Mouse (Mus musculus) ES-Bruce4 (cell line): ENCODE measurements at regions not wholly inside any gene's neighbourhood (a gene's known extent, or its start where the extent isn't known, plus 50 kb on each side); places are given as distances from the start of the nearest gene placed in this dataset.

Experiments
- H3K27ac ChIP-seq: 2 replicates; pipeline ENCODE4 v1.5.1; 2012; ENCODE audit warnings: low read length, inconsistent platforms; ENCODE audit not compliant: insufficient read depth
- H3K27me3 ChIP-seq: 2 replicates; pipeline ENCODE4 v1.6.1; 2012; ENCODE audit warnings: mild to moderate bottlenecking, low read length, inconsistent platforms; ENCODE audit not compliant: control insufficient read depth, poor library complexity, insufficient read depth, severe bottlenecking
- H3K36me3 ChIP-seq: 2 replicates; pipeline ENCODE4 v1.6.1; 2012; ENCODE audit warnings: inconsistent platforms, mild to moderate bottlenecking, low read length, moderate library complexity; ENCODE audit not compliant: control insufficient read depth, poor library complexity, insufficient read depth, severe bottlenecking
- H3K4me1 ChIP-seq: one replicate; pipeline ENCODE4 v1.8.1; 2011; ENCODE audit warnings: low read length; ENCODE audit not compliant: control insufficient read depth, insufficient read depth
- H3K4me3 ChIP-seq: 2 replicates; pipeline ENCODE4 v1.5.1; 2011; ENCODE audit warnings: low read depth, mild to moderate bottlenecking, low read length
- H3K9ac ChIP-seq: 2 replicates; pipeline ENCODE4 v1.6.1; 2012; ENCODE audit warnings: low read depth, mild to moderate bottlenecking, inconsistent platforms; ENCODE audit not compliant: poor library complexity, severe bottlenecking
- H3K9me3 ChIP-seq: replicated peaks from 2 replicates; pipeline ENCODE4 v1.6.1; 2012; ENCODE audit warnings: mild to moderate bottlenecking, low read length, inconsistent platforms; ENCODE audit not compliant: control insufficient read depth, poor library complexity, insufficient read depth, severe bottlenecking
- CTCF ChIP-seq: IDR thresholded peaks from one replicate; pipeline ENCODE4 v1.8.1; 2011; ENCODE audit warnings: low read depth, low read length
- EP300 ChIP-seq: IDR thresholded peaks from 2 replicates; pipeline ENCODE4 v1.6.1; 2011; ENCODE audit warnings: low read depth, low read length; ENCODE audit not compliant: insufficient read depth
- POLR2A ChIP-seq: IDR thresholded peaks from one replicate; pipeline ENCODE4 v1.8.1; 2011; ENCODE audit warnings: low read length; ENCODE audit not compliant: insufficient read depth

GRCm38 (mm10) chr13:98424000-98424399 lies 67.8 kb downstream of the Gm10320 start:
- H3K36me3 ChIP-seq: no peaks in the 10 kb centered on the region
- TF ChIP-seq EP300 (no peak), POLR2A (no peak), CTCF (no peak)
- H3K27me3 ChIP-seq: no peaks in the 10 kb centered on the region; the same call in 1 of the 2 replicates
- no peaks in the 10 kb centered on the region for H3K9me3 ChIP-seq
- H3K4me3 ChIP-seq: no peak overlapping the region
- no peak overlapping the region for H3K9ac ChIP-seq
- H3K4me1 ChIP-seq: peaks cover 3% of the 10 kb centered on the region
- H3K27ac ChIP-seq: no peak overlapping the region

- H3K4me3 ChIP-seq: no peak overlapping the region
- no peaks in the 10 kb centered on the region for H3K9me3 ChIP-seq
- TF ChIP-seq CTCF (no peak), EP300 (no peak), POLR2A (no peak)
- H3K9ac ChIP-seq: no peak overlapping the region
- H3K27ac ChIP-seq: no peak overlapping the region
- no peaks in the 10 kb centered on the region for H3K36me3 ChIP-seq
- H3K27me3 ChIP-seq: no peaks in the 10 kb centered on the region
- H3K4me1 ChIP-seq: peaks cover 2% of the 10 kb centered on the region
Observed at GRCm38 (mm10) chr13:98420419-98421043, 66.5 kb downstream of the Foxd1 start.

- no peak for TF ChIP-seq POLR2A
- no peak for TF ChIP-seq EP300
- no peak for TF ChIP-seq CTCF
- H3K9me3 ChIP-seq: no peaks in the 10 kb centered on the region
- H3K27me3 ChIP-seq: no peaks in the 10 kb centered on the region
- no peak overlapping the region for H3K27ac ChIP-seq
- H3K9ac ChIP-seq: no peak overlapping the region
- H3K36me3 ChIP-seq: no peaks in the 10 kb centered on the region
- H3K4me3 ChIP-seq: no peak overlapping the region
- peaks cover 2% of the 10 kb centered on the region for H3K4me1 ChIP-seq
Observed at GRCm38 (mm10) chr13:98417736-98418135, 63.7 kb downstream of the Foxd1 start.

- no peak overlapping the region for H3K9ac ChIP-seq
- TF ChIP-seq EP300: no peak
- TF ChIP-seq CTCF: no peak
- no peak for TF ChIP-seq POLR2A
- H3K27ac ChIP-seq: no peak overlapping the region
- no peaks in the 10 kb centered on the region for H3K9me3 ChIP-seq
- H3K4me3 ChIP-seq: no peak overlapping the region
- no peaks in the 10 kb centered on the region for H3K36me3 ChIP-seq
- H3K4me1 ChIP-seq: peaks cover under 1% of the 10 kb centered on the region
- H3K27me3 ChIP-seq: no peaks in the 10 kb centered on the region
Observed at GRCm38 (mm10) chr13:98416457-98416856, 62.4 kb downstream of the Foxd1 start.

GRCm38 (mm10) chr13:98414851-98415250 lies 60.8 kb downstream of the Foxd1 start:
- TF ChIP-seq POLR2A: no peak
- Histone ChIP-seq H3K36me3 (no peaks in the 10 kb centered on the region), H3K27me3 (no peaks in the 10 kb centered on the region), H3K9me3 (no peaks in the 10 kb centered on the region), H3K4me1 (no peaks in the 10 kb centered on the region), H3K9ac (no peak overlapping the region), H3K4me3 (no peak overlapping the region), H3K27ac (no peak overlapping the region)

GRCm38 (mm10) chr13:98413233-98413632 lies 59.2 kb downstream of the Foxd1 start:
- Histone ChIP-seq H3K9me3 (no peaks in the 10 kb centered on the region), H3K27me3 (no peaks in the 10 kb centered on the region), H3K4me3 (no peak overlapping the region), H3K9ac (no peak overlapping the region), H3K27ac (no peak overlapping the region), H3K4me1 (no peaks in the 10 kb centered on the region), H3K36me3 (no peaks in the 10 kb centered on the region)
- no peak for TF ChIP-seq POLR2A
- no peak for TF ChIP-seq EP300
- no peak for TF ChIP-seq CTCF
